Mouse (Mus musculus): ENCODE measurements around the gene Dhx8. TPM values are rescaled to one million over a fixed set of nuclear protein-coding genes. Genes with fewer than 3 reads are reported as not detected.

Dhx8 gene
- total RNA-seq, 2 experiments from 2014 or later = 14.7 to 24.0 TPM

GRCm38 (mm10) chr11:101787432-101787831, 54.7 kb downstream of the Dhx8 start:
- no peak for ATAC-seq (replicated peaks; ENCODE audit: low FRiP score, poor library complexity, severe bottlenecking)

GRCm38 (mm10) chr11:101790811-101791526, 58.2 kb downstream of the Dhx8 start:
- no peak for ATAC-seq (replicated peaks; ENCODE audit: low FRiP score, poor library complexity, severe bottlenecking)

- ATAC-seq (replicated peaks; ENCODE audit: low FRiP score, poor library complexity, severe bottlenecking) = no peak
Observed at GRCm38 (mm10) chr11:101797355-101797754, 64.6 kb downstream of the Dhx8 start.

GRCm38 (mm10) chr11:101798083-101798482, 65.4 kb downstream of the Dhx8 start:
- ATAC-seq (replicated peaks; ENCODE audit: low FRiP score, poor library complexity, severe bottlenecking) = no peak

- no peak for ATAC-seq (replicated peaks; ENCODE audit: low FRiP score, poor library complexity, severe bottlenecking)
Observed at GRCm38 (mm10) chr11:101801386-101801785, 68.7 kb downstream of the Dhx8 start.

GRCm38 (mm10) chr11:101805113-101805704, 72.5 kb downstream of the Dhx8 start:
- ATAC-seq (replicated peaks; ENCODE audit: low FRiP score, poor library complexity, severe bottlenecking) = no peak

- no peak for ATAC-seq (replicated peaks; ENCODE audit: low FRiP score, poor library complexity, severe bottlenecking)
Observed at GRCm38 (mm10) chr11:101806741-101807140, 74.0 kb downstream of the Dhx8 start.

GRCm38 (mm10) chr11:101807266-101807665, 74.5 kb downstream of the Dhx8 start:
- ATAC-seq (replicated peaks; ENCODE audit: low FRiP score, poor library complexity, severe bottlenecking) = no peak

GRCm38 (mm10) chr11:101809060-101809828, 76.5 kb downstream of the Dhx8 start:
- no peak for ATAC-seq (replicated peaks; ENCODE audit: low FRiP score, poor library complexity, severe bottlenecking)

- ATAC-seq (replicated peaks; ENCODE audit: low FRiP score, poor library complexity, severe bottlenecking) = peak; percentile 76
Observed at GRCm38 (mm10) chr11:101813259-101813658, 80.5 kb downstream of the Dhx8 start.

- 0 out of 2 replicates have a peak, but pooled peaks have one; percentile 27 for ATAC-seq (replicated peaks; ENCODE audit: low FRiP score, poor library complexity, severe bottlenecking)
Observed at GRCm38 (mm10) chr11:101814375-101815102, 81.8 kb downstream of the Dhx8 start.

GRCm38 (mm10) chr11:101815103-101816085, 82.7 kb downstream of the Dhx8 start:
- ATAC-seq (replicated peaks; ENCODE audit: low FRiP score, poor library complexity, severe bottlenecking) = 0 out of 2 replicates have a peak, but pooled peaks have one; percentile 9

Other genes with a start within 250 kb of the Dhx8 start
- 85.1 and 137 TPM in 2 replicates for gene Brca1, start 181.0 kb upstream of the Dhx8 start, total RNA-seq (2015; ENCODE audit: low replicate concordance)
- 153 and 177 TPM in 2 replicates for gene Brca1, start 181.0 kb upstream of the Dhx8 start, total RNA-seq (2017; ENCODE audit: low replicate concordance)
- 108 and 112 TPM in 2 replicates for gene Nbr1, start 180.8 kb upstream of the Dhx8 start, total RNA-seq (2015; ENCODE audit: low replicate concordance)
- gene Nbr1, start 180.8 kb upstream of the Dhx8 start, total RNA-seq (2017; ENCODE audit: low replicate concordance) = 82.8 and 107 TPM in 2 replicates
- 13.7 and 22.2 TPM in 2 replicates for gene Tmem106a, start 150.7 kb upstream of the Dhx8 start, total RNA-seq (2015; ENCODE audit: low replicate concordance)
- 2.6 and 3.0 TPM in 2 replicates for gene Tmem106a, start 150.7 kb upstream of the Dhx8 start, total RNA-seq (2017; ENCODE audit: low replicate concordance)
- not detected in 2 replicates for gene Gm11634, start 133.7 kb upstream of the Dhx8 start, total RNA-seq (2015; ENCODE audit: low replicate concordance)
- gene Gm11634, start 133.7 kb upstream of the Dhx8 start, total RNA-seq (2017; ENCODE audit: low replicate concordance) = not detected in 2 replicates
- gene Rdm1, start 105.7 kb upstream of the Dhx8 start, total RNA-seq (2015; ENCODE audit: low replicate concordance) = 81.1 and 91.4 TPM in 2 replicates
- 34.5 and 43.0 TPM in 2 replicates for gene Rdm1, start 105.7 kb upstream of the Dhx8 start, total RNA-seq (2017; ENCODE audit: low replicate concordance)
- gene Arl4d, start 67.4 kb upstream of the Dhx8 start, total RNA-seq (2015; ENCODE audit: low replicate concordance) = not detected in 2 replicates
- gene Arl4d, start 67.4 kb upstream of the Dhx8 start, total RNA-seq (2017; ENCODE audit: low replicate concordance) = 1.0 and 1.5 TPM in 2 replicates
- gene Etv4, start 52.5 kb downstream of the Dhx8 start, total RNA-seq (2015; ENCODE audit: low replicate concordance) = not detected in 2 replicates
- gene Etv4, start 52.5 kb downstream of the Dhx8 start, total RNA-seq (2017; ENCODE audit: low replicate concordance) = not detected in 2 replicates
- gene Meox1, start 161.5 kb downstream of the Dhx8 start, total RNA-seq (2015; ENCODE audit: low replicate concordance) = not detected in 2 replicates
- not detected in 2 replicates for gene Meox1, start 161.5 kb downstream of the Dhx8 start, total RNA-seq (2017; ENCODE audit: low replicate concordance)
- gene Sost, start 234.1 kb downstream of the Dhx8 start, total RNA-seq (2015; ENCODE audit: low replicate concordance) = not detected in 2 replicates
- not detected in 2 replicates for gene Sost, start 234.1 kb downstream of the Dhx8 start, total RNA-seq (2017; ENCODE audit: low replicate concordance)